Comparison of ENCODE assay signal across 7 mouse cellular contexts in genomic region chr3:93445165-93445705, GRCm38 (mm10). TPM values are rescaled to one million over a fixed set of nuclear protein-coding genes. Genes with fewer than 3 reads are reported as not detected.
DNase-seq lines count a peak whose midpoint lies in the region; ATAC-seq lines count a peak whose summit lies in the region.

No protein-coding gene starts in this region.

- H3K4me3 ChIP-seq in forebrain, embryonic 10.5 days: peak overlapping the region; percentile 63
- H3K4me3 ChIP-seq in hindbrain, embryonic 13.5 days: peak overlapping the region; percentile 62

- intact Hi-C loops in left cerebral cortex, postnatal 10 days (cut with DNase I): no loop called here

- peaks cover 92% of the 10 kb centered on the region for H3K27me3 ChIP-seq in forebrain, embryonic 10.5 days (ENCODE audit: poor library complexity, severe bottlenecking)
- peaks cover 69% of the 10 kb centered on the region for H3K27me3 ChIP-seq in hindbrain, embryonic 13.5 days
- no peaks in the 10 kb centered on the region for H3K27me3 ChIP-seq in splenic B cell, adult 2 months (ENCODE audit: control insufficient read depth, insufficient read depth, low read length, poor library complexity, severe bottlenecking)

- WGBS in forebrain, embryonic 10.5 days: under 1% methylated on average over 36 of the region's 36 CpGs
- under 1% methylated on average over 36 of the region's 36 CpGs for WGBS in hindbrain, embryonic 13.5 days

- peaks cover 33% of the 10 kb centered on the region for H3K4me1 ChIP-seq in forebrain, embryonic 10.5 days
- peaks cover 41% of the 10 kb centered on the region for H3K4me1 ChIP-seq in hindbrain, embryonic 13.5 days (replicated peaks)

- H3K4me2 ChIP-seq in hindbrain, embryonic 13.5 days: peak overlapping the region; percentile 94

- peak; percentile 10 for DNase-seq in thymus, postnatal 4 days
- no peak for DNase-seq in thymus, postnatal 10 days (ENCODE audit: low spot score in 2 of 2)
- peak; percentile 60 for DNase-seq in forebrain, embryonic 10.5 days (ENCODE audit: extremely low spot score, low spot score)
- peak; percentile 4 to 49 for DNase-seq in left cerebral cortex, postnatal 10 days (ENCODE audit: extremely low spot score in 1 of 2, low spot score in 2 of 2)
- peak; percentile 67 for DNase-seq in mesoderm, embryonic 11.5 days (ENCODE audit: low read depth, low spot score)
- DNase-seq in splenic B cell, adult 2 months (ENCODE audit: low read depth, low spot score): peak; percentile 2

- H3K36me3 ChIP-seq in forebrain, embryonic 10.5 days (replicated peaks): no peaks in the 10 kb centered on the region
- H3K36me3 ChIP-seq in hindbrain, embryonic 13.5 days: no peaks in the 10 kb centered on the region
- H3K36me3 ChIP-seq in splenic B cell, adult 2 months (ENCODE audit: control insufficient read depth, insufficient read depth, low read length, poor library complexity, severe bottlenecking): no peaks in the 10 kb centered on the region

- H3K27ac ChIP-seq in forebrain, embryonic 10.5 days: peak overlapping the region; percentile 40; the same call in 1 of the 2 replicates
- peak overlapping the region; percentile 81; the same call in 1 of the 2 replicates for H3K27ac ChIP-seq in hindbrain, embryonic 13.5 days

- ATAC-seq in hindbrain, embryonic 13.5 days (ENCODE audit: low FRiP score): peak; percentile 37; the same call in 1 of the 2 replicates

- H3K9me3 ChIP-seq in forebrain, embryonic 10.5 days: no peaks in the 10 kb centered on the region
- H3K9me3 ChIP-seq in hindbrain, embryonic 13.5 days: no peaks in the 10 kb centered on the region

- H3K9ac ChIP-seq in hindbrain, embryonic 13.5 days: peak overlapping the region; percentile 74

RNA-seq across cellular contexts. Expression of gene Tchh, which starts 3.1 kb away (rescaled TPM):
- 0.30 and 0.37 TPM in 2 replicates for polyA plus RNA-seq in forebrain, embryonic 10.5 days (2016; fragmentation: Nextera tagmentation; extraction: Ambion mirVana)
- polyA plus RNA-seq in hindbrain, embryonic 13.5 days (2015; fragmentation: Nextera tagmentation; extraction: Ambion mirVana): 0.95 and 1.2 TPM in 2 replicates
- total RNA-seq in left cerebral cortex, postnatal 10 days (2021): 1 to 10 TPM; 1.0 to 1.1 TPM

RNA-seq across cellular contexts. Expression of gene Tchhl1, which starts 23.3 kb away (rescaled TPM):
- polyA plus RNA-seq in forebrain, embryonic 10.5 days (2016; fragmentation: Nextera tagmentation; extraction: Ambion mirVana): not detected in 2 replicates
- polyA plus RNA-seq in hindbrain, embryonic 13.5 days (2015; fragmentation: Nextera tagmentation; extraction: Ambion mirVana): not detected in 2 replicates
- total RNA-seq in left cerebral cortex, postnatal 10 days (2021): not detected

RNA-seq across cellular contexts. Expression of gene Rptn, which starts 51.7 kb away (rescaled TPM):
- not detected in 2 replicates for polyA plus RNA-seq in forebrain, embryonic 10.5 days (2016; fragmentation: Nextera tagmentation; extraction: Ambion mirVana)
- not detected in 2 replicates for polyA plus RNA-seq in hindbrain, embryonic 13.5 days (2015; fragmentation: Nextera tagmentation; extraction: Ambion mirVana)
- not detected for total RNA-seq in left cerebral cortex, postnatal 10 days (2021)

Comparison
In these comparisons a context has a peak if more than half of its experiments do, and no peak if none do; other contexts are left out.
1. DNase-seq: peak in thymus, postnatal 4 days (single experiment), forebrain, embryonic 10.5 days (single experiment), left cerebral cortex, postnatal 10 days (2 of 2), mesoderm, embryonic 11.5 days (single experiment) and splenic B cell, adult 2 months (single experiment); none in thymus, postnatal 10 days (0 of 2).